Mouse (Mus musculus) adrenal gland, adult (tissue): Measurements from ENCODE around the gene Nap1l3.
A peak's percentile ranks its signal among the peaks of the same experiment; 100 is the strongest.

Experiments
- DNase-seq, 2 experiments: peaks; one replicate each; pipeline ENCODE4 v3.0.0; 2022 to 2023; ENCODE audit warnings: low spot score in 1 of 2; ENCODE audit not compliant: inconsistent age in 2 of 2

Gene Nap1l3

GRCm38 (mm10) chrX:122396781-122397581, at the start of gene Nap1l3:
Gene Nap1l3 (minus strand): TSS chrX:122397401.
- DNase-seq = peak; percentile 72 to 89

- DNase-seq = no peak
Measured at GRCm38 (mm10) chrX:122397652-122398051, 451 bp upstream of the Nap1l3 start.
